Mouse (Mus musculus) ZHBTc4 (cell line): Measurements from ENCODE around the gene Olfr506.

Experiments
- DNase-seq: peaks from one replicate; pipeline ENCODE4 v3.0.0-alpha.2; 2011; ENCODE audit warnings: low read depth, low spot score

Olfr506 gene

DNA sequence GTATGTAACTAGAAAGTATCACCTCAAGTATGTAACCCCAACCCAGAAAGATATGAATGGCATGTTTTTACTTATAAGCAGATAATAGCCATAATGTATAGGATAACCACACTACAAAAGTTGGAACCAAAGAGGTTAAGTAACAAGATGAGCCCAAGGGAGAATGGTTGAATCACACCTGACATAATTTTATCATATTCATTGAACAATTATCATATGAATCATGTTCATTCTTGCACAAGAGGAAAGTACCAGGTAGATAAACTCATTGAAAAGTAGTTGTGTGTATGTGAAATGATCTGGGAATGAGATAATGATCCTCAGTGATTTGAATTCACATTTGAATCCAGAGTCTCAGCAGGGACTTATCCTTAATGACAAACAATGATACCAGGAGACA, at the start of gene Olfr506:
Gene Olfr506, plus strand, starts transcription at position 301 of the 400 bp plus-strand sequence.
- no peak for DNase-seq

DNA sequence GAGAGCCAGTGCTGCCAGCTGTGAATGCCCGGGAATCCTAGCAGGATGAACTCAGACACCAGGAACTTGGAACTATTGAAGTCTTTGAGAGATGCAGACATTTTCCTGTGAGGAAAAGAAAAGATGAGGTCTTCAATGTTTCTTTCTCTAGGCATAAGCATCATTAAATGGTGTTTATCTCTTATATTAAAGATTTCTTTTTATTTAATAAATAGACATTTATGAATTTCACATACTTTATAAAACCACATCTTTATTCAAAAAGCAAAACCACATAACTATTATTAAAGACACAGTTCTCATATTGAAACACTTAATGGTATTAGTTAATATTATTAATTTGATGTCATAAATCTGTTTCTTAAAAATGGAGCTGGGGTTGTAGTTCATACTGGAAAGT, 44.9 kb upstream of the Olfr506 start, which contains the start of gene Olfr504:
Gene Olfr504, minus strand, starts transcription at position 101 of the 400 bp plus-strand sequence.
- DNase-seq: no peak

DNA sequence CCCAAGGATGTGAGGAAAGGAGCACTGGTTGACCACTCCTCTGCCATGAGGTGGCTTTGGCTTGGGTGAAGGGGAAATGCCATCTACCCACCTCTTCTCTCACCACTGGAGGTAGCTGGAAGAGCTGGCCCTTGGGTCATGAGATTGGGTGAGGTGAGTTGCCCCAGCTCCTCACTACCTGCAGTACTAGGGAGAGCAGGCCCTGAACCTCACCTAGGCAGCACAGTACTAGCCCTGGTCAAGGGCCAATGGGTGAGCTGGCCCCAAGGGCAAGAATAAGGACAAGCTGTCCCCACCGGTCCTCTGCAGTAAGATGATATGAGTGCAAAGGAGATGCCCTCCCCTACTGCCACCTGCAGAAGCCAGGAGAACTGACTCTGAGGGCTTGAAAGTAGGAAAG, 20.8 kb upstream of the Olfr506 start:
- no peak for DNase-seq

DNA sequence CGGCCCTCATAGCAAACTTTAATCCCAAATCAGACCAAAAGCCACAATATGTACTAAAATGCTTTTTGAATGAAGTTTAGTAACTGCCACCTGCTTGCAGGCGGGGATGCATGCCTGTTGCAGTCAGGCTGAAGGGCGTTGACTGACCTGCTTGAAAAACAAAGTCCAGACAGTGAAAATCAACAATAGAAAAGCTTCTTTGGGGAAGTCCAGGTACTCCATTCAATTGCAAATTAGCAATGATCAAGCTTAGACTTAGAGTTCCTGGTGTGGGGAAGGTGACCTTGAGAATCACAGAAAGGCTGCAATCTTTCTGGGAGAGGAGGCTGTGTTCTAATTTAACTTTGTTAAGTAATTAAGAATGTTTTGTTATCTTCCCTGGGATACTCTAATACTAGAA, 8.7 kb upstream of the Olfr506 start:
- DNase-seq: peak; percentile 76

DNA sequence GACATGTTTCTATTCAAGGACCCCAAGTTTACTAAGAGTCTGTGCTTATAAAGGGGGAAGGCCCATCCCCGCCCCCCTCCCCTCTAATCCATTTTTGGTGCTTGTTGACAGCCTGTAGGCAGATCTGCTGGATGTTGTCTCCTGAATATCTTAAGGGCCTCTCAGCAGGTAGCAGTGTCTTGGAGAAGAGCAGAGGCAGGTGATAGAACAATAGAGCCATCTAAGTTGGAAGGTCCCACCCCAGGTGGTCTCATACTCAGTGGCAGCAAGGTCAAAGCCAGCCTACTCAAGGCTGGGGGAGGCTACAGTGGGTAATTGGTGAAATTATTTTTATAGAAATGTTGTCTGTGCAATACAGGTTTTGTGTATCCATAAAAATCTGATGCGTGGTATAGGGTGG, 3.5 kb downstream of the Olfr506 start:
- peak; percentile 75 for DNase-seq

DNA sequence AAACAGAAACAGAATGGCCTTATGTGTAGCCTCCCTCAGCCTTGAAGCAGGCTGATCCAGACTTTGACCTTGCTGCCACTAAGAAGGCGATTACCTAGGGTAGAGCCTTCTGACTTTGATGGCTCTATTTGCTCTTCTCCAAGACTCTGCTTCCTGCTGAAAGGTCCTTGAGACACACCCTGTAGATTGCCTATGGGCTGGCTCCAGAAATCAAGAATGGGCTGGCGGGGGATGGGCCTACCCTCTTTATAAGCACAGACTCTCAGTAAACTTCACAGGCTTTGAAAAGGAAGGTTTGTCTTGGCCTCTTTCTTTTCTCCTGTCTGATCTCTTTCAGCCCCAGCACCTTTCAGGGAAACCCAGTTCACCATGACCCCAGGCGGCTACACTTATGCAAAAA, 6.2 kb downstream of the Olfr506 start:
- peak; percentile 87 for DNase-seq

DNA sequence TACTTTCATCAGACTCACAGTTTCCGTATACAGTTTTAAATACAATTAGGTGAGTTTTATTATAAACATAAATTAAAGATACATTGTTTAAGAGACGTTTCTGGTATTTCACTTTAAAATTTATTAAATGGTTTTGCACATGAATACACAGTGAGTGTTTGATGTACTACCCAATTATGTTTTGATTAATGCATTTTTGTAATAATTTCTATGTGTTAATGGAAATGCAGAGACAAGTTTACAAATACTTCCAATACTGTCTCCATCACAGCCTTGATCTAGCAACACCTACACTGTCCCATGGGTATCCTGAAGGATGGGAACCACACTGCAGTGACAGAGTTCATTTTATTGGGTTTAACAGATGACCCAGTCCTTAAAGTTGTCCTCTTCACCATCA, 10.9 kb downstream of the Olfr506 start, which contains the start of gene Olfr507:
Gene Olfr507, plus strand, starts transcription at position 301 of the 400 bp plus-strand sequence.
- DNase-seq: no peak

DNA sequence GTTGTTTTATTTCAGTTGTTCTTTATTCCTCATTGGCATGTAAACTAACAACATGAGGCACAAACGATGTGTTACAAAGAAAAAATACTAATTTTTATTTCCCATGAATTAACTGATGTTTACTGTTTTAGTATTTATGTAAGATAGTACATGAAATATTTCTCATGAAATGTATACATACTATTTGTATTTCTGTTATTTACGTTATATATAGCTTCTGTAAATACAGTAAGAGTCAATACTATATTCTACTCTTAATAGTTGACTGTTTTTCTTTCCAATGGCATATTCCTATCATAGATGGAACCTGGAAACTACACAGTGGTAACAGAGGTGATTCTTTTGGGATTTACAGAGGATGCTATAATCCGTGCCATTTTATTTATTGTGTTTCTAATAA, 19.1 kb downstream of the Olfr506 start, which contains the start of gene Olfr508:
Gene Olfr508, plus strand, starts transcription at position 301 of the 400 bp plus-strand sequence.
- no peak for DNase-seq

DNA sequence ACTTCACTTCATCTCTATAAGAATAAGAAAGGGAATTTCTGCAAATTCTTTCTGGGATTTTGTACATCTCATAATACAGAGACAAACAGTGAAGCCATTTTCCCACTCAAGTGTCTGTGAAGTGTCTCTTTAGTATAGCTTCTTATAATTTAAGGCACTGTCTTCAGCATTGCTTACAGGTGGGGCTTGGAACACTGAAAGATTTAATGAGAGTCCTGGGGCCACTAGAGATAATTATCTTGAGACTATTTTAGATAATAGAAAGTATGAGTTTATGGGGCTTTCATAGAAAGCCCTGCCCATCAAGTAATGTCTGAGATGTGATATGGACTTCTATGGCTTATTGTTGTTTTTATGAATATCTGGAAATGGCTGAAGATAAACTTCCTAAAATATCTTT, 41.2 kb downstream of the Olfr506 start, which contains the start of gene Olfr509:
Gene Olfr509, minus strand, starts transcription at position 101 of the 400 bp plus-strand sequence.
- no peak for DNase-seq

DNA sequence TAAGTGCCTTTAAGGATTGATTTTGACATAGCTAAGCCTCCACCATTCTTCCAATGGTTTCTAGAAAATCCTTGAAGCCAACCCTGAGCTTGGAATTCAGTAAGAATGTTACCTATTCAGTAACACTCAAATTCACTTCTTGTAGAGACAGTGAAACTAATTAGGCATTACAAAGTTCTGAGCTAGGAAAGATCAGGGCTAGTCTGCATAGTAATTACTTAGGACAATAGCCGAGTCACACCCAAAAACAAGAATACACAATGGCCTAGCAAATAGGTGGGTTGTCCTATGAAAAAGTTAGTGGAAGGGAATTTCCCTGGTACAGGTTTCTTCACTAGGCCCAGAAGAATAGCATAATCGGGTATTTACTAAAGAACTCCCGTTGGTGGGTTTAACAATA, 51.8 kb downstream of the Olfr506 start:
- DNase-seq: peak; percentile 88
